Mouse (Mus musculus): Measurements from ENCODE around the gene Tmprss13.

The Tmprss13 gene

DNA sequence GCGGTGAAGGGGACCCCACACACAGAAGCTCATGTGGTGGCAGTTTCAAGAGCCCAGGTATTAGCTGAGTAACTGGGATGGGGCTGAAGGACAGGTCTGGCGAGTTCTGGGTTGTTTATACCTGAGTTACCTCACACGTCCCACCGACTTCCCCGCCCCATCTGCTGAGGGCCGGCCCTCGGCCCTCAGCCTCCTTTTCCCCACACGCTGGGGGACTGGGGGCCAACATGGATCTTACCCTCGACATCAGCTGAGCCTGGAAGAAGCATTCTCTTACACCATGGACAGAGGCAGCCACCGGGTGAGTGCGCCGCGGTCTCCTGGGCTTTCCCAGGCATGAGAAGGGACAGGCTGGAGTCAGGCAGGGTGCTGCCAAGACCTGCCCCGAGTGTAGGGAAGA lies at the start of gene Tmprss13:
Gene Tmprss13, plus strand, starts transcription at position 246 of the 400 bp plus-strand sequence.
- in situ Hi-C loops (cut with MboI, MseI), result no loop called here

DNA sequence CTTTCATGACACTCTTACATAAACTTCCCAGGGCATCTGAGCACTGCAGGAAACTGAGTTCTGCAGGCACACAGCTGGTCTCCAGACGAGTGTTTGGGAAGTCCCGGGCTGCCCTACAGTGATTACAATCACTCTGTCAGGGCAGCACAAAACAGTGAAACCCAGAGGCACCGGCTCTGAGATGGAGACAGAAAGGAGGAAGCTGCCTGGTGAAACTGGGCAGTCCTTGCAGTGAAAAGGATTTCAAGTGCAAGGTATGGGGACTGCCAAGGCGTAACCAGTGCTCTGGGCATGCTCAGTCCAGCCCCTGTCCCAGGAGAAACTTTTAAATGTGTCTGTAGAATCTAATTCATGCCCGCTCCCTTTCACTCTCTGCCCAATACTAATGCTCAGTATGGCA lies 46.7 kb upstream of the Tmprss13 start:
- in situ Hi-C loops (cut with MboI, MseI), result no loop called here

DNA sequence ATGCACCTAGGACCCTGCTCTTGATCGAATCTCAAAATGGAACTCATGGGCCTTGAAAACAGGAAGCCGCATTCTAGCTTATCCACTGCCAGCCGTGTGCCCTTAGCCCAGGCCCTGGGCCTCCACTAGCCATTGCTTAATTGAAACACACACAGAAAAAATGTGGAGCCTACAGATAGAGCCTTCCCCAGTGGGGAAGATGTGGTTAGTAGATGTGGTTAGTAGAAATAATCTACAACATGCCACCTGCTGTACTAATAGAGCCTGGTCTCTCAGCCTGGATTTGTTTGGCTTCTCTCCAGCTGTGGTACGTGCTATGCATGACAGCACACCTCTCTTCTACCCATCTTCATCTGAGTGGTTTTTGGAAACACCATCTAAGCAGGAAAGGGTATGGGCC lies 44.7 kb upstream of the Tmprss13 start:
- in situ Hi-C loops (cut with MboI, MseI), result no loop called here

DNA sequence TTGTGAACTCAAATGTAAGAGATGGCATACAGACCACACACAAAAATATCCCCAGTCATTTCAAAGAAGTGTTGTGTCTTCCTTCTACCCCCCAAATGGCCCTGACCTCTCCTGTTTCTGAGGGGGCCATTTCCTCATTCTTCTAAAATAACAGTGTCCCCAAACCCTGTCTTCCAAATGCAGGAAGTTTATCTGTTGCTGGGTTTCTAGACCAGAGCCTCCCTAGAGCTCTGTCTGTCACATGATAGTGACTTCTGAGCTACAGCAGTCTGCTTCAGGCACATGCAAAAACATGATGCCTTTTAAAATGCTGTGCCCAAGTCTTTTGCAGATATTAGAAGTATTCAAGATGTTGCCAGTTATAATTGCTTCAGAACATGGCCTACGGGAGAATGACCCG lies 44.3 kb upstream of the Tmprss13 start:
- in situ Hi-C loops (cut with MboI, MseI), result loop anchor here (25.0 kb wide), 1 partner anchor 788 kb away; no protein-coding TSS in a partner anchor

DNA sequence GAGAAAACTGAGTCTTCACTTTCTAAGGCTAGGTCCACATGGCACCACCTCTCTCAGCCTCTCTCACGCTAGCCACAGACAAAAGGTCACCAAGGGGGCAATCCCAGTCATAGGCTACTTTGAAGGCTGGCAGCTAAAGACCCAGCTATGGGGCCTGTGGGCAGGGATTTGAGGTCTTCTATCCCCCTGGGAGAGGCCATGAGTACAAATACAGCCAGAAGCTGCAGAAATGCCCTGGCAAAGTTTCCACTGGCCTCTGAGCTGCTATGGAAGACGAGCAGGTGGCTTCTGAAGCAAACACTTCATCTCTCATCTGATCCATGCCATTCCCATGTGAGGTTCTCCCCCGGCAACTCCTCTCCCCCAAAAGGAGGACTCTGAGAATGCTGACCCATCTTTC lies 38.8 kb upstream of the Tmprss13 start:
- in situ Hi-C loops (cut with MboI, MseI), result loop anchor here (10.0 to 25.0 kb wide), 2 partner anchors 782 to 1735 kb away; no protein-coding TSS in a partner anchor

DNA sequence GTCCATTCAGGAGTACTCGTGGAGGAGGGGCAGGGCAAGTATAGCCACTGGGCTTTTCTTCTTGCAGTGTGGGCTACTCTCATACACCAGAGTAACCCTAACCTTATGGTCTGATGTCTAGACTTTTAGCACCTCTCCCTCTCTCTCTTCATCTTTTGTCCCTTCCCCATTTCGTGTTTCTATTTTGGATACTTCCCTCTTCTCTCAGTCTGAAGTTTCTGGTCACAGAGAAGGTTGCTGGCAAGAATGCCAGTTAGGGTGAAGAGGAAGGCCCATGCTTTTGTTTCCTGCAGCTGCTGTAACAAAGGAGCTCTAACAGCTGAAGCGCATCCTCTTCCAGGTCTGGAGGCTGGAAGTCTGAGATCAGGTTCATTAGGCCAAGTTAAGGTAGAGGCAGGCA lies 38.0 kb upstream of the Tmprss13 start:
- in situ Hi-C loops (cut with MboI, MseI), result loop anchor here (10.0 to 25.0 kb wide), 2 partner anchors 781 to 1736 kb away; no protein-coding TSS in a partner anchor

DNA sequence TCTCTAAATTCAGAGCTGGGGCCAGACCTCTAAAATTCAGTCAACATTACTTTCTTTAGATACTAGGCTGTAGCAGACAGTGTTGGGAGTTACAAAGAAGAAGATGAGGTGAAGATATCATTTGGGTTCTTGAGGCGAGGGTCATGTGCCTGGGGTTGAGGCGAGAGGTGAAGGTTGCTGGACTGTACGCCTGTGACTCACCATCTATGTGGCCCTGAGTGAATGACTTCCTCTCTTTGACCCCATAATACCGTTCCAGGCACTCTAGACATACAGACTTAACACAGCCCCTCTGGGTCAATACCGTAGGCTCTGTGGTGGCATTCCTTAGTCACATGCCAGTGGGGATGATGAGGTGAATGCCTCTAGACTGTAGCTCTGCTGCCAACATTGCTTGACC lies 36.4 kb upstream of the Tmprss13 start:
- in situ Hi-C loops (cut with MboI, MseI), result loop anchor here (10.0 to 25.0 kb wide), 2 partner anchors 780 to 1738 kb away; no protein-coding TSS in a partner anchor

DNA sequence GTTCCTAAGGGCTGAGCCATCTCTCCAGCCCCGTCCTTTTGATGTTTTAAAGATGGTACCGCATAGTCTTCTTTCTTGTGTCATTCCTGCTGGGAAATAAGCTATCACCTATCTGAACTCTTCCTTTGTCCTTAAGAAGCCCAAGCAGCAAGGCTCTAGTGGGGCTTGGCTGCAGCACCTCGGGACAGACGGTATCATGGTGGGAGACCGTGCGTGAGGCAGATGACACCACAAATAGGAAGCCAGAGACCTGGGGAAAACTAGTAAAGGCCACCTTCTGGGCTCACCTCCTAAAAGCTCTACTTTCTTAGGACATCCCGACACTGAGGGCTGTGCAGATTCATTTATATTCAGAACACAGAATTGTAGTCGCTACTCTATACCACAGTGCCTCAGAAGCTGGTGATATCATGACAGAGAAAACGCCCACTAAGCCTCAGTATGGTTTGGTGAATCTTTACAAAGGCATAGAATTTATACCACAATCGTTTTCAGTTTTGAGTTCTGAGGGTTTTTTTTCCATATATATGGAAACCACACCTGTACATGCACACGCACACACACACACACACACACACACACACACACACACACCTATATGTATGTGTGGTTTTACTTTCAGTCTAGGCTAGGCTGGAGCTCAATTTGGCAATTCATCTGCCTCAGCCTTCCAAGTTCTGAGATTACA lies 27.3 kb upstream of the Tmprss13 start:
- in situ Hi-C loops (cut with MboI, MseI), result loop anchor here (25.0 kb wide), 1 partner anchor 771 kb away; no protein-coding TSS in a partner anchor

DNA sequence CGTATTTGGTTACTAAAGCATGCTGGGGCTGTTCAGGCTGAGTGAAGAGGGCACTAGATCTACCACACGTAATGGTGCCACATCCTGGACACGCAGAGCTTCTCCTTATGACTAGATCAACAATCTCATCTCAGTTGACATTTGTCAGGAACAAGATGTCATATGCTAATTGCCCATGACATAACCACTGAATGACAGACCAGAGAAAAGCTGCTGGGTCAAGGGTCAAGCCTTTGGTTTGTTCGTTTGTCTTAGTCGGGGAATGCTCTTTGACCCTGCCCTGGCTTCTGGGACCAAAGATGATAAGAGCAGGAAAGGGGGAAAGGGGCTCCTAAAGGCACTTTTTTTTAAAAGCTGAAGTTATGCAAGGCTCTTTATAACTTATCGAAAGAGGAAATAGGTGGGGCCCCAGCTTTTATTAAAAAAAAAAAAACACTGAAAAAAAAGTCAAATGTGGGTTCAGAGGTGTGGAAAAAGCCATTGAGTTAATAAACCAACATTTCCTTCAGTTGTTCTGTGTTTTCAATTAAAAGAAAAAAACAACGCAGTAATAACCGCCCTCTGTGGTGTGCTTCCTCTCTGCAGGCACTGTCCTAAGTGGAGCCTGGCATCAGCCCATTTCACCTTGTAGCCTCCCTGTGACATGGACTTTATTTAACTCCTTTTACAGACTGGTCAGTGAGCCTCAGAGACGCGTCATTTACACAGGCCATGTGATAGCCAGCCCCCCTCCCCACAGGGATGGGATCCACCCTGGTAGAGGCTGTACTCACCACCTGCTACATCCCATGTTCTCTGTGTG lies 24.5 kb upstream of the Tmprss13 start:
- in situ Hi-C loops (cut with MboI, MseI), result loop anchor here (25.0 kb wide), 1 partner anchor 768 kb away; no protein-coding TSS in a partner anchor

DNA sequence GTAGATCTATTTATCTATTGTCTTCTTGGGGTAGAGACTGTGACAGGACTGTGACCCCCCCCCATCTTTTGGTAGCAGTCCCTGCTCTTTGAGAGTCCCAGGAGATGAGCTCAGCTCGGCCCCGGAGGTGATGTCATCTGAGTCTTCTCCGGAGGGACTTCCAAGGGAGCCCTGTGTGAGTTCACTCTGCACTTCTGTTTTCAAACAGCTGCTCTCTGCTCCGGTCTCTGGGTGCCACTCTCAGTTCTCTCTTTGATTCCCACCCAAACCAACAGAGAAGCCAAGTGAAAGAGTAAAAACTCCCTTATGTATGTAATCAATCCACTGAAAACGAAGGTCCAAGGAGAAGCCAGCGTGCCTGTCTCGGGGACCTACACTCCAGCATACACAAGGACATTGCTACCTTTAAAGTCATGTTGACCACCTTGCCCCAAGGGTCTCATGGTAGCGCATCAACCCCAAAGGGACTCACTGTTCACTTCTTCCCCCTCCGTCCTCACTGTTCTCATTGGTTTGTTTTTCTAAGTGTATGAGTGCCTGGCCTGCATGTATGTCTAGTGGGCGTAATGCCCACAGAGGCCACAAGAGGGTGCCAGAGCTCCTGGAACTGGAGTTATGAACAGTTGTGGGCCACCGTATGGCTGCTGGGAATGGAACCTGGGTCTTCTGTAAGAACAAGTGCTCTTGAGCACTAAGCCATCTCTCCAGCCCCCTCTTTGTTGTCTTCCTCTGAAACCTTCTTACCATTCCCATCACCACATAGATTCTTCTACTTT lies 19.5 kb upstream of the Tmprss13 start:
- in situ Hi-C loops (cut with MboI, MseI), result loop anchor here (5.0 to 25.0 kb wide), 3 partner anchors 77 to 763 kb away; no protein-coding TSS in a partner anchor

DNA sequence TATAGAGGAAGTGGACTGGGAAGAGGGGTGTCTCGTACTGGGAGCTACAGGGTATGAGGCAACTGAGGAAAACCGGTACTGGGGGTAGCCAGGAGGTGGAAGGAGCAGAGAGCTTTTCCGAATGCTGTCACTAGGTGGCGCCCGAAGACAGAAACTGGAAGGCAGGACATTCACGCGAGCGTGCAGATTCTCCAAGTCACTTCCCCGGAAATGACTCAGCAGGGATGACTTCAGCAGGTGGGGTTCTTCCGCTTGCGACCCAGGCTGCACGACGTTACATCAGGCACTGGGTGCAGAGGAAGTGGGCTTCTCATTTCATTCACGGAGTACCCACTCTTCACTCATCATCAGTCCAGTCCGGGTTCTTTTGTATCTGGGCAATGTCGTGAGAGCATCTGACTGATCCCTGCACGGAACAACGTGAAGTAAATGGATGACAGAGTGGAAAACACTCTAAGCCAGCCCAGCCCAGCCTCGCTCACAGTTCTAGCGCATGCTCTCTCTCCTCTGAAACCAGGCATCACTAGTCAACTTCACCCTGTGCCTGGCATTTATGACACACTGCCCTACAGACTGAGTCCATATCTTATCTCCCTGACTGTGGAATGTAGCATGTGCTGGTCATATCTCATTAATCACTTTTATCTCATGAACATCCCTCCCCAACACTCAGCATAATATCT lies 18.3 kb upstream of the Tmprss13 start:
- in situ Hi-C loops (cut with MboI, MseI), result loop anchor here (5.0 kb wide), 2 partner anchors 78 to 112 kb away; no protein-coding TSS in a partner anchor

DNA sequence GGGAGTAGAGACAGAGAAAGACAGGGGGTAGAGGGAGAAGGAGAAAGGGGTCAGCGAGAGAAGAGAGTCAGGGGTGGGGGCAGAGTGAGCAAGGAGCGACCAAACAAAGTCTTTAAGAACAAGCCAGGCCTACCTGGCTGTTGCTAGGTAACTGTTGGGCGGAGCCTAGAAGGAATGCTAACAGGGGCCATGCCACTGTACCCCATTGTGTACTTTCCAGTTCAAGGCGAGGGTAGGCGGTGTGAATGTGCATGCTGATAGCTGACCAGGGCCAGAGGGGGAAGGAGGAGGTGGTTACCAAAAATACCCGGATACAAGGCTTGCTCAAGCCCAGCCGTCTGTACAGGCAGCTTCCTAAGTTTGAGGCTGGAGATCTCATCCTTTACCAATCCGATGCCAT lies 17.1 kb upstream of the Tmprss13 start:
- in situ Hi-C loops (cut with MboI, MseI), result loop anchor here (5.0 kb wide), 2 partner anchors 79 to 111 kb away; no protein-coding TSS in a partner anchor

DNA sequence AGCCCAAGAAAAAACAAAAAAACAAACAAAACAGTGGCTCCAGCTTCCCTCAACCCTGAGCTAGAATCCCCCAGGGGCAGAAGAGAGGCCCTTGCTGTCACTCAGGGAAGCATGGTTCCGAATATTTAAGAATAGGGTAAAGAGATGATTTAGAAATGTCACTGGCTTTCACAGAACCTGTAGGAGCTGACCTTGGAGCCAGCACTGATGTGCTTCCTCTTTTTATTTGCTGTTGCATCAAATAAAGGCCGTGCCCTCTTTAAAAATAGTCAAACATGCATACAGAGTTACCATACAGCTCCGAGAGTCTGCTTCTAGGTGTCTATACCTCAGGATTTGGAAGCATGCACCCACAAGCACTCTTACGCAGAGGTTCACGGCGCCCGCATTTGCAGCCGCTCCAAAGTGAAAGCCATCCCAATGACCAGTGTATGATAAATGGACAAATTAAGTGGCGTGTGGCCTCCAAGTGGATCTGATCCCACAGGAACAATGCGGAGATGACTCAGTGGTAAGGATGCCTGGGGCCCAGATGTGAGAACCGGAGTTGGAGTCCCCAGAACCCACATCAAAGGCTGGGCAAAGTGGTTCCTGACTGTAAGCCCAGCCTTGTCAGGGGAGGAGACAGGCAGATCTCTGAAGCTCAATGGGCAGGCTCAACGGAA lies 12.0 kb upstream of the Tmprss13 start:
- in situ Hi-C loops (cut with MboI, MseI), result no loop called here

DNA sequence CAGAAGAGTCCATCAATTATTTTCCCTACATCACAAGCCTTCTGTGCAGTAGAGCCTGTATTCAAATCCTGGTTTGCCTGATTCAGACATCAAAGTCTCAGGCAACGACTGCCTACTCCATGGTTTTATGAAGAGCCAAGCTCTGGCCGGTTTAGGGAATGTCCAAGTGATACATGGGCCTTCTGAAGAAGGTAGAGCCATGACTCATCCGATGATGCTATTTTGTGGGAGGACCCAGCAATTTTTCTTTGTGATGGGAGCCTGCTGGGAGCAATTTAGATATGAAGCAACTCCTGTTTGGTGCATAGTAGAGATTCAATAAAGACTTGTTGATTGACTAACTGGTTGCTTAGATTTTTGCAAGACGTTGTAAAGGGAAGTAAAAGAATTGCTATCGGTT lies 10.4 kb upstream of the Tmprss13 start:
- in situ Hi-C loops (cut with MboI, MseI), result no loop called here

DNA sequence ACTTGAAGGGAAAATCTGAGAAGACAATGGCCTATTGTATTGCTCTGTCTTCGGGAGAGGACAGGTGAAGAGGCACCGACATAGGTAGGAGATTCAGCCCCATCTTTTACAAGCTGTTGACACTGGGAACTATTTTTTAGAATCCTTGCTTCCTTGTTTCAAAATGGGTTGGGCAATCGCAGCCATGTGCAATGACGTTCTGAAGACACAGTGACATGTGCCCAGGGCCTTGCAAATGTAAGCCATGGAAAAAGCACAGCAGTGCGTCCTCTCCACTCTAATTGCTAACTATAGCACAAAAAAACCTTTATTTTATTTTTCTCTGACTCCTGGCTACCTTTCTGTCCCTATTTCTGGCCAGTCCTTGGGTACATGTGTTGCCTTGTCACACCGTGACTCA lies 7.0 kb upstream of the Tmprss13 start:
- in situ Hi-C loops (cut with MboI, MseI), result no loop called here

DNA sequence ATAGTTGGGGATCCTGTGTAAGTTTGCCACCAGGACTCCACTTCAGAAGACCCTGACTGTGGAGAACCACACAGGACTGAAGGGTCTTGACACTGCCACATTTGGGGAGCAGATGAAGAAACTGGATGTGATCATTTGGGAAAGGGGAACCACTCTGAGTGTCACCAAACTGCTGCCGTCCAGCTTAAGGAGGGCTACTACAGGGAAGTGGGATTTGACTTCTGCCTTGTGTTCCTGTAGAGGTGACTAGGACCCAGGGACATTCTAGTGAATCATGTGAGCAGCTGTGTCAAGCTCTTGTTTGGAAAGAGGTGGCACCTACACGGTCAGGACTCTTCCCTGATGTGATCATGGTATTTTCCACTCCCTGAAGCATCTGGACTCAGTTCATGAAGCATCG lies 5.0 kb upstream of the Tmprss13 start:
- in situ Hi-C loops (cut with MboI, MseI), result no loop called here

DNA sequence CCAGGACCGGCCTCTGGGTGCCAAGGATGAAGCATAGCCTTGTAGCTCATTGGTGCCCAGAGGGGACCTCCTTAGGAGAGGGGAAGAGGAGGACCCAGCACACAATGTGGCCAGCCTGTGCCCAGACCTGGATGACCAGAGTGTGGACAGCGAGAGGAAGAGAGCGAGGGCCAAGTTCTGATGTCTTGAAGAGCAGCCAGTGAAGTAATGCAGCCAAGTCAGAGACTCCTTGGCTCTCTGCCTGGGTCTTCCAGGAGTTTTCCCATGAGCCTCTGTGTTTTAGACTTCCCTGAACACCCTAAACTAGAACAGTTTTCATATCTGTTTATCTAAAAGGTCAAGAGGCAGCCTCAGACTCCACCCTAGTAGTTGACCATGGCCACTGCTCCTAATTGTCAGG lies 1.3 kb upstream of the Tmprss13 start:
- in situ Hi-C loops (cut with MboI, MseI), result no loop called here

DNA sequence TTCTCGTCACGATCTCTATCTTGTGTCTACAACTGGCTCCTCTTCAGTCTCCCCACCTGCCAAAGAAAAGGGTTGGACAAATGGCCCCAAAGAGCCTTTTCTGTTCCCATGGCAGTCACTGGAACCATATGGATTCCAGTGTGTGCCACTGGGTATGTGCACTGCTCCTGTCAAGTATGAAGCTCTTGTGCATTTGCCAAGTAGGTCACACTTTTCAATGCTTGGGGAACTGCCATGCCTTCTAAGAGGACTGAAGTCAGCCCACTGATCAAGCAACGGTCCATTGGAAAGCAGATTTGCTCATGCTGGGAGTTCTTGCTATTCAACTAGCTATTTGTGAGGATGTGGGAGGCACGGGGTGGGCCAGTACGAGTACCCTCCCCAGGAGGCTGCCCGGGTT lies 2.6 kb downstream of the Tmprss13 start:
- in situ Hi-C loops (cut with MboI, MseI), result no loop called here

DNA sequence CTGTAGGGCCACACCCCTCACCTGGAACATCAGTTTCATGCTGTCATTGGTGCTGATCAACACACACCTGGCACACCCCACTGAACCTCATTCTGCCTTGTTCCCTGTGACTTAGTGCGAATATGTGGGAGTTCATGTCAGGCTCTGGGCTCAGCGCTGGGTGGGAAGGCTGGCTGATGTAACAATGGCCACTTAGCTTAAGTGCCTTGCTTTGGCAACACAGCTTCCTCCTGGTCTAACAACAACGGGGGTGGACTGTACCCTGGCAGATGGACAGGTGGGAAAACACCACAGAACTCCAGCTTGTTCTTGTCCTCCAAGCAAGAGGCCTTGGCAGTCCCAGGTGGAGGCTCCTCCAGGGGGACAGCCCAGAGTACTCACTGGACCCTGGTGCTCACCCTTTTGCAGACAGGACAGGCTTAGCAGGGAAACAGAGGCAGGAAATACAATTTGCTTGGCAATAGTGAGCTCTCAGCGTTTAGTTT lies 3.1 kb downstream of the Tmprss13 start:
- in situ Hi-C loops (cut with MboI, MseI), result no loop called here

DNA sequence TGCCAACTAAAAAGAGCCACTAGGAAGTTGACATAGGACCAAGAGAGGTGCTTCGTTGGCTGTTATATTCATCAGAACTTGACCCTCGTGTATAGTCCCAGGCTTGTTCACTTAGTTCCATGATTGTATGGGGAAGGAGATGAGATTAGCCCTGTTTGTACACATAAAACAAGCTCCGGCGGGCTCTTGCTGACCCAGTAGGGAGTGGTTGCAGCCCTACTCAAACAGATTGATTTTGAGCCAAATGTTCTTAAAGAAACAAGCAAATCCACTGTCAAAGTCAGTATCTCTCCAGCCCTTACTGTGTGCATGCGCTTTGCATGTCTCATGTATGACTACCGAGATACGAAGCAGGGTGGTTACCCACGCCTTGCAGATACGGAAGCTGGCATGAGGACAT lies 7.5 kb downstream of the Tmprss13 start:
- in situ Hi-C loops (cut with MboI, MseI), result no loop called here

Measured in T-helper 1 cell (primary cell).